Mouse (Mus musculus) MEL (cell line): ENCODE measurements around the gene Ccdc120. TPM values are rescaled to one million over a fixed set of nuclear protein-coding genes. Genes with fewer than 3 reads are reported as not detected.

Experiments
- DNase-seq: peaks from one replicate; pipeline ENCODE4 v3.0.0; 2011; ENCODE audit warnings: low read depth, low spot score
- H3K27ac ChIP-seq: 2 replicates; pipeline ENCODE4 v1.5.1; 2012; ENCODE audit warnings: low read depth, mild to moderate bottlenecking, control low read depth, low read length, moderate library complexity; ENCODE audit not compliant: control insufficient read depth
- H3K27me3 ChIP-seq, 2 experiments: fragments of 150-350 bp in 1 of 2; sonication (generic) in 1 of 2; 2 replicates each; pipeline ENCODE4 v1.6.1; 2012; ENCODE audit warnings: low read length in 2 of 2, mild to moderate bottlenecking in 2 of 2, improper control_type of control experiment in 1 of 2, moderate library complexity in 1 of 2; ENCODE audit not compliant: insufficient read depth in 2 of 2, control insufficient read depth in 1 of 2
- H3K36me3 ChIP-seq, 2 experiments: 2 replicates each; pipeline ENCODE4 v1.6.1; 2012 to 2014; ENCODE audit warnings: low read length in 2 of 2, improper control_type of control experiment in 1 of 2, inconsistent platforms in 1 of 2, mild to moderate bottlenecking in 1 of 2; ENCODE audit not compliant: insufficient read depth in 2 of 2, control insufficient read depth in 1 of 2
- H3K4me1 ChIP-seq, 2 experiments: fragments of 150-350 bp in 1 of 2; sonication (generic) in 1 of 2; 2 replicates each; pipeline ENCODE4 v1.6.1; 2012; ENCODE audit warnings: low read length in 2 of 2, improper control_type of control experiment in 1 of 2, mild to moderate bottlenecking in 1 of 2; ENCODE audit not compliant: insufficient read depth in 2 of 2, control insufficient read depth in 1 of 2
- H3K4me3 ChIP-seq, 2 experiments: fragments of 150-350 bp in 1 of 2; sonication (generic) in 1 of 2; 2 replicates each; pipeline ENCODE4 v1.5.1; 2012; ENCODE audit warnings: low read depth in 2 of 2, low read length in 2 of 2, mild to moderate bottlenecking in 2 of 2, moderate library complexity in 2 of 2, control low read depth in 1 of 2, improper control_type of control experiment in 1 of 2; ENCODE audit not compliant: control insufficient read depth in 1 of 2, insufficient read depth in 1 of 2
- H3K79me2 ChIP-seq: 2 replicates; pipeline ENCODE4 v1.6.1; 2012; ENCODE audit warnings: mild to moderate bottlenecking, low read length, moderate library complexity; ENCODE audit not compliant: control insufficient read depth, poor library complexity, insufficient read depth
- H3K9ac ChIP-seq: 2 replicates; pipeline ENCODE4 v1.6.1; 2012; ENCODE audit warnings: low read depth, mild to moderate bottlenecking, control low read depth, low read length, moderate library complexity; ENCODE audit not compliant: control insufficient read depth, poor library complexity, severe bottlenecking
- H3K9me3 ChIP-seq: fragments of 150-350 bp; sonication (generic); replicated peaks from 2 replicates; pipeline ENCODE4 v1.6.1; 2012; ENCODE audit warnings: mild to moderate bottlenecking, low read length, improper control_type of control experiment, moderate library complexity; ENCODE audit not compliant: insufficient read depth
- BHLHE40 ChIP-seq: IDR thresholded peaks from 2 replicates; pipeline ENCODE4 v1.6.1; 2012; ENCODE audit warnings: low read depth, mild to moderate bottlenecking, inconsistent platforms, low read length, improper control_type of control experiment, borderline replicate concordance
- CHD1 ChIP-seq: IDR thresholded peaks from 2 replicates; pipeline ENCODE4 v1.6.1; 2012; ENCODE audit warnings: low read depth, mild to moderate bottlenecking, inconsistent platforms, low read length, improper control_type of control experiment
- CHD2 ChIP-seq: IDR thresholded peaks from 2 replicates; pipeline ENCODE4 v1.6.1; 2011; ENCODE audit warnings: low read length, improper control_type of control experiment
- CTCF ChIP-seq, 3 experiments: IDR thresholded peaks in 2 of 3; conservative IDR thresholded peaks in 1 of 3; 2 replicates each; pipeline ENCODE4 v1.5.1; 2011 to 2012; ENCODE audit warnings: low read length in 3 of 3, low read depth in 2 of 3, mild to moderate bottlenecking in 2 of 3, improper control_type of control experiment in 1 of 3, inconsistent platforms in 1 of 3, mixed read lengths in 1 of 3, moderate library complexity in 1 of 3; ENCODE audit not compliant: control insufficient read depth in 1 of 3, insufficient read depth in 1 of 3, poor library complexity in 1 of 3, severe bottlenecking in 1 of 3
- E2F4 ChIP-seq: IDR thresholded peaks from 2 replicates; pipeline ENCODE4 v1.6.1; 2011; ENCODE audit warnings: low read depth, low read length, improper control_type of control experiment, borderline replicate concordance
- ELF1 ChIP-seq: IDR thresholded peaks from 2 replicates; pipeline ENCODE4 v1.6.1; 2014; ENCODE audit warnings: low read depth, mild to moderate bottlenecking, inconsistent platforms, low read length, improper control_type of control experiment, moderate library complexity
- EP300 ChIP-seq, 2 experiments: IDR thresholded peaks; 2 replicates each; pipeline ENCODE4 v1.6.1; 2011; ENCODE audit warnings: improper control_type of control experiment in 2 of 2, low read length in 2 of 2, low read depth in 1 of 2, mild to moderate bottlenecking in 1 of 2
- ETS1 ChIP-seq: IDR thresholded peaks from 2 replicates; pipeline ENCODE4 v1.6.1; 2012; ENCODE audit warnings: low read depth, mild to moderate bottlenecking, inconsistent platforms, low read length, improper control_type of control experiment, moderate library complexity
- GABPA ChIP-seq: IDR thresholded peaks from 2 replicates; pipeline ENCODE4 v1.6.1; 2012; ENCODE audit warnings: low read depth, mild to moderate bottlenecking, inconsistent platforms, low read length, improper control_type of control experiment, moderate library complexity
- GATA1 ChIP-seq: IDR thresholded peaks from 2 replicates; pipeline ENCODE4 v1.6.1; 2011; ENCODE audit warnings: low read depth, low read length, improper control_type of control experiment
- HCFC1 ChIP-seq: IDR thresholded peaks from 2 replicates; pipeline ENCODE4 v1.6.1; 2012; ENCODE audit warnings: low read depth, mild to moderate bottlenecking, inconsistent platforms, low read length, improper control_type of control experiment, moderate library complexity
- JUND ChIP-seq: IDR thresholded peaks from 2 replicates; pipeline ENCODE4 v1.6.1; 2011; ENCODE audit warnings: low read depth, mild to moderate bottlenecking, improper control_type of control experiment, low read length
- KAT2A ChIP-seq: conservative IDR thresholded peaks from 2 replicates; pipeline ENCODE4 v1.6.1; 2012; ENCODE audit warnings: low read depth, low read length, improper control_type of control experiment, inconsistent platforms
- MAFK ChIP-seq: IDR thresholded peaks from 2 replicates; pipeline ENCODE4 v1.6.1; 2011; ENCODE audit warnings: low read depth, mild to moderate bottlenecking, low read length, improper control_type of control experiment, borderline replicate concordance
- MAX ChIP-seq: IDR thresholded peaks from 2 replicates; pipeline ENCODE4 v1.6.1; 2011; ENCODE audit warnings: low read length, improper control_type of control experiment
- MAZ ChIP-seq: IDR thresholded peaks from 2 replicates; pipeline ENCODE4 v1.6.1; 2012; ENCODE audit warnings: low read depth, mild to moderate bottlenecking, inconsistent platforms, low read length, improper control_type of control experiment
- MXI1 ChIP-seq: IDR thresholded peaks from 2 replicates; pipeline ENCODE4 v1.6.1; 2011; ENCODE audit warnings: mild to moderate bottlenecking, low read depth, low read length, improper control_type of control experiment
- MYB ChIP-seq: IDR thresholded peaks from 2 replicates; pipeline ENCODE4 v1.6.1; 2011; ENCODE audit warnings: mild to moderate bottlenecking, low read depth, low read length, improper control_type of control experiment
- MYC ChIP-seq: IDR thresholded peaks from 2 replicates; pipeline ENCODE4 v1.6.1; 2011; ENCODE audit warnings: low read depth, mild to moderate bottlenecking, low read length, improper control_type of control experiment, moderate library complexity
- NELFE ChIP-seq: IDR thresholded peaks from 2 replicates; pipeline ENCODE4 v1.6.1; 2011; ENCODE audit warnings: low read depth, low read length, improper control_type of control experiment
- NRF1 ChIP-seq: IDR thresholded peaks from 2 replicates; pipeline ENCODE4 v1.6.1; 2014; ENCODE audit warnings: low read depth, mild to moderate bottlenecking, inconsistent platforms, low read length, improper control_type of control experiment, moderate library complexity; ENCODE audit not compliant: poor library complexity, insufficient read depth, severe bottlenecking
- POLR2A ChIP-seq, 2 experiments: IDR thresholded peaks; 2 replicates each; pipeline ENCODE4 v1.6.1; 2011 to 2012; ENCODE audit warnings: low read length in 2 of 2, mild to moderate bottlenecking in 2 of 2, control low read depth in 1 of 2, improper control_type of control experiment in 1 of 2, low read depth in 1 of 2, moderate library complexity in 1 of 2; ENCODE audit not compliant: control insufficient read depth in 1 of 2, insufficient read depth in 1 of 2, poor library complexity in 1 of 2
- POLR2AphosphoS2 ChIP-seq: IDR thresholded peaks from 2 replicates; pipeline ENCODE4 v1.6.1; 2011; ENCODE audit warnings: low read length, improper control_type of control experiment
- POLR2AphosphoS5 ChIP-seq: IDR thresholded peaks from 2 replicates; pipeline ENCODE4 v1.6.1; 2012; ENCODE audit warnings: low read depth, borderline replicate concordance, mild to moderate bottlenecking, inconsistent platforms, low read length, moderate library complexity, mixed read lengths
- RAD21 ChIP-seq: IDR thresholded peaks from 2 replicates; pipeline ENCODE4 v1.6.1; 2011; ENCODE audit warnings: mild to moderate bottlenecking, low read depth, low read length, improper control_type of control experiment
- RCOR1 ChIP-seq: IDR thresholded peaks from 2 replicates; pipeline ENCODE4 v1.6.1; 2012; ENCODE audit warnings: low read depth, mild to moderate bottlenecking, inconsistent platforms, low read length, improper control_type of control experiment
- SIN3A ChIP-seq: IDR thresholded peaks from 2 replicates; pipeline ENCODE4 v1.6.1; 2012; ENCODE audit warnings: low read length, improper control_type of control experiment, inconsistent platforms
- TAL1 ChIP-seq: IDR thresholded peaks from 2 replicates; pipeline ENCODE4 v1.6.1; 2012; ENCODE audit warnings: mild to moderate bottlenecking, inconsistent platforms, low read length, moderate library complexity, mixed read lengths
- TBP ChIP-seq: IDR thresholded peaks from 2 replicates; pipeline ENCODE4 v1.8.0; 2011; ENCODE audit warnings: low read depth, low read length, improper control_type of control experiment
- TCF12 ChIP-seq: IDR thresholded peaks from 2 replicates; pipeline ENCODE4 v1.6.1; 2014; ENCODE audit warnings: low read depth, mild to moderate bottlenecking, inconsistent platforms, low read length, improper control_type of control experiment, moderate library complexity
- UBTF ChIP-seq: IDR thresholded peaks from 2 replicates; pipeline ENCODE4 v1.6.1; 2012; ENCODE audit warnings: low read depth, mild to moderate bottlenecking, inconsistent platforms, low read length, improper control_type of control experiment, moderate library complexity, borderline replicate concordance; ENCODE audit not compliant: insufficient read depth
- USF1 ChIP-seq: IDR thresholded peaks from 2 replicates; pipeline ENCODE4 v1.6.1; 2014; ENCODE audit warnings: low read depth, mild to moderate bottlenecking, inconsistent platforms, low read length, improper control_type of control experiment, moderate library complexity
- USF2 ChIP-seq, 2 experiments: IDR thresholded peaks; 2 replicates each; pipeline ENCODE4 v1.6.1; 2011 to 2012; ENCODE audit warnings: improper control_type of control experiment in 2 of 2, low read length in 2 of 2, borderline replicate concordance in 1 of 2, inconsistent platforms in 1 of 2, low read depth in 1 of 2, mild to moderate bottlenecking in 1 of 2; ENCODE audit not compliant: insufficient read depth in 1 of 2
- ZKSCAN1 ChIP-seq: IDR thresholded peaks from 2 replicates; pipeline ENCODE4 v1.6.1; 2012; ENCODE audit warnings: low read depth, mild to moderate bottlenecking, inconsistent platforms, low read length, improper control_type of control experiment, moderate library complexity
- ZMIZ1 ChIP-seq: IDR thresholded peaks from 2 replicates; pipeline ENCODE4 v1.6.1; 2012; ENCODE audit warnings: low read depth, mild to moderate bottlenecking, inconsistent platforms, low read length, improper control_type of control experiment, moderate library complexity
- ZNF384 ChIP-seq: IDR thresholded peaks from 2 replicates; pipeline ENCODE4 v1.6.1; 2012; ENCODE audit warnings: low read depth, mild to moderate bottlenecking, inconsistent platforms, low read length, improper control_type of control experiment
- polyA plus RNA-seq, 2 experiments: library from polyadenylated mRNA; stranded (reverse) in 1 of 2; unstranded in 1 of 2; fragments of >175 nt in 1 of 2; fragments of >200 nt in 1 of 2; gene quantifications; 2 replicates each; pipeline versions ENCODE4 v1.2.1 to v1.2.4; 2012; ENCODE audit warnings: low replicate concordance in 2 of 2, low read depth in 1 of 2; ENCODE audit not compliant: insufficient read length in 2 of 2, insufficient read depth in 1 of 2, missing spikeins in 1 of 2
- total RNA-seq: library from RNA; depleted of rRNA; stranded (reverse); fragments of 300-350 nt; gene quantifications from 2 replicates; pipeline ENCODE4 v1.2.3, GENCODE M21; 2012

Ccdc120 gene
- total and polyA plus RNA-seq, 3 experiments, result 3.9 to 12.2 TPM; not detected in 1

- DNase-seq, result peak; percentile 97
- Histone ChIP-seq H3K27ac (peak within 1 kb of the TSS; percentile 72), H3K4me1 (peaks cover 3 to 11% of the 10 kb centered on the region in 2 experiments; a peak in 2 of 4 replicates), H3K27me3 (no peaks in the 10 kb centered on the region), H3K9ac (peak within 1 kb of the TSS; percentile 77), H3K79me2 (peaks cover 1% of the 10 kb centered on the region), H3K9me3 (no peaks in the 10 kb centered on the region), H3K36me3 (no peaks in the 10 kb centered on the region), H3K4me3 (peak within 1 kb of the TSS; percentile 63 to 77)
- TF ChIP-seq TBP (peak; percentile 78), BHLHE40 (no peak), RAD21 (no peak), ELF1 (peak; percentile 77; the same call in 1 of the 2 replicates), USF1 (peak; percentile 76), MAZ (no peak), USF2 (IDR thresholded peaks at IDR 0.05; ENCODE audit: borderline replicate concordance in 1 of 2, insufficient read depth in 1 of 2, low read depth in 1 of 2, low read length in 2 of 2) (no peak), ETS1 (0 out of 2 replicates have a peak, but pooled peaks have one; percentile 7), ZNF384 (no peak), POLR2AphosphoS5 (no peak), CHD1 (no peak), GATA1 (peak; percentile 51; the same call in 1 of the 2 replicates), MAFK (no peak), NRF1 (peak; percentile 79), SIN3A (peak; percentile 85), TAL1 (no peak), NELFE (peak; percentile 78), ZKSCAN1 (no peak), RCOR1 (no peak), JUND (no peak), POLR2AphosphoS2 (peak; percentile 82), ZMIZ1 (peak; percentile 21; the same call in 1 of the 2 replicates), MYB (no peak), EP300 (IDR thresholded peaks at IDR 0.05; ENCODE audit: low read depth in 1 of 2, low read length in 2 of 2) (no peak), MAX (peak; percentile 87), KAT2A (peak; percentile 96), E2F4 (no peak), GABPA (no peak), UBTF (no peak), MYC (peak; percentile 97), TCF12 (peak; percentile 6; the same call in 1 of the 2 replicates), HCFC1 (peak; percentile 99), CTCF (IDR thresholded peaks at IDR 0.05 in 2 of 3, conservative IDR thresholded peaks at IDR 0.05 in 1 of 3; ENCODE audit: control insufficient read depth in 1 of 3, insufficient read depth in 1 of 3, low read depth in 2 of 3, low read length in 3 of 3, poor library complexity in 1 of 3, severe bottlenecking in 1 of 3) (no peak), CHD2 (peak; percentile 39), POLR2A (IDR thresholded peaks at IDR 0.05; ENCODE audit: control insufficient read depth in 1 of 2, insufficient read depth in 1 of 2, low read depth in 1 of 2, low read length in 2 of 2, poor library complexity in 1 of 2) (peak; percentile 52 to 87; a peak in 3 of 4 replicates), MXI1 (peak; percentile 84)
Measured at GRCm38 (mm10) chrX:7728215-7728921, 22.3 kb downstream of the Ccdc120 start, which contains the start of gene Praf2. Gene Praf2, plus strand, starts transcription at chrX:7728439.
